Mouse (Mus musculus): ENCODE measurements around the gene Map3k15.

DNA sequence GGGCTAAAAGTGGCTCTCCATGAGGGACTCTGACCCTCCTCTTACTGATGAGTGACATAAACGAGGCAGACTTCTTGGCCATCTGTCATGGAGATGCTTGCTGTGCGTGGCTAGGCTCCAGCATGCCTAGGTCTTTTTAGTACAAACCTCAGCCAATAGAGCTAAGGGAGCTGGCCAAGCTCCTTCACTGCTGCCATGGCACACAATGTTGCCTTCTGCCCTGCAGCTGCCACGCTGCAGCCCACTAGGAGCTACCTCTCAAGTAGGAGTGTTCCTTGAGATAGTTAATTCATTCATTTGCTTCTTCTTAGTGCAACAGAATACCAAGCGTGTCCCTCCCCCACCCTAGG, 33.8 kb upstream of the Map3k15 start:
- TF ChIP-seq CTCF (IDR thresholded peaks at IDR 0.05; ENCODE audit: control insufficient read depth, insufficient read depth, insufficient replicate concordance, low read depth, low read length) (no peak), POLR2A (IDR thresholded peaks at IDR 0.05; ENCODE audit: control insufficient read depth, low read depth, low read length) (no peak)
